Mouse (Mus musculus): Measurements from ENCODE around the gene Plet1.

GRCm38 (mm10) chr9:50536603-50537135, 42.3 kb downstream of the Plet1 start:
- TF ChIP-seq USF1 (IDR thresholded peaks at IDR 0.05; ENCODE audit: low read depth): no peak
- TF ChIP-seq POLR2A (IDR thresholded peaks at IDR 0.05; ENCODE audit: insufficient read length, low read depth): no peak
- TF ChIP-seq E2F4 (IDR thresholded peaks at IDR 0.05; ENCODE audit: insufficient read depth): no peak
- no peak for TF ChIP-seq MAX (IDR thresholded peaks at IDR 0.05; ENCODE audit: low read depth)

Measured in myocyte (in vitro differentiated cells).